Mouse (Mus musculus) v-Abl transformed pro-B cells (cell line): ENCODE measurements around the gene Pole.

Experiments
- in situ Hi-C, 2 experiments: fragments of 400-800 bp; cut with MboI; formaldehyde crosslinking; loops; one replicate each; pipeline ENCODE4 v1.15.1; 2025; ENCODE audit not compliant: unreplicated experiment in 2 of 2

The Pole gene

DNA sequence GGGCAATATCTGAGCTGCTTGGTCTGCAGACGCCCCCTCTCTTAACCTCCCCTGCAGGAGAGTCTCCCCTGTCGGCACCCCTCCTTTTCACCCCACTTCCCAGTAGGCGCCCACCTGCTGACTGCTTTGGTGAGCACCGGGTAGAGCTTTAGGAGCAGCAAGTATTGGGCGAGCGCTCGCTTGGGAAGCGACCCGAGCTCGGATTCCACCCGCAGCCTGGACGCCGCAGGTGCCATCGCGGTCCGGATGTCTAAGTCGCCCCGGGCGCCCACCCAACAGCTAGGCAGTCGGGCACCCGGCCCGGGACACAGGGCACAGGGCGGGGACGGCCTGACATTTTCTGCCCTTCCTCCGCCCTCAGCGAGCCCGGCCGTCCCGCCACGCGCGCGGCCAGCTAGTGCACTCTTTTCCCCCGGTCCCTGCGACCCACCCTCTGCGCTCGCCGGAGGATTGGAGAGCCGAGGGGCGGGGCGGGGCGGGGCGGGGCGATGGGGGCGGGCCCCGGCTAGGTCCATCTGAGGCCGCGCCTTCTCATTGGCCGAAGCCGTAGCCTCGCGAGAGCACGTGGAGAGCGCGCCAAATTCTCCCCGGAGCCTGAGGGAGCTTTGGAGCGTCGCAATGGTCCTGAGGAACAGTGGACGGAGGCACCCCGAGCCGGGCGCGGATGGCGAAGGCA is at the start of gene Pole, which contains the start of gene Pxmp2:
Gene Pole (plus strand): TSS at position 537 of the 676 bp plus-strand sequence.
Gene Pxmp2 (minus strand): TSS at position 417 of the 676 bp plus-strand sequence.
- in situ Hi-C loops = no loop called here

GRCm38 (mm10) chr5:110244091-110244490 is 42.0 kb upstream of the Pole start:
- in situ Hi-C loops = no loop called here

GRCm38 (mm10) chr5:110266941-110267340 is 19.2 kb upstream of the Pole start:
- in situ Hi-C loops = no loop called here

GRCm38 (mm10) chr5:110269141-110270101 is 16.7 kb upstream of the Pole start, which contains the start of gene Pgam5:
Gene Pgam5, minus strand, starts transcription at chr5:110269913.
- in situ Hi-C loops = loop anchor here (5.0 to 10.0 kb wide), 2 partner anchors 665 to 667 kb away; no protein-coding TSS in a partner anchor

DNA sequence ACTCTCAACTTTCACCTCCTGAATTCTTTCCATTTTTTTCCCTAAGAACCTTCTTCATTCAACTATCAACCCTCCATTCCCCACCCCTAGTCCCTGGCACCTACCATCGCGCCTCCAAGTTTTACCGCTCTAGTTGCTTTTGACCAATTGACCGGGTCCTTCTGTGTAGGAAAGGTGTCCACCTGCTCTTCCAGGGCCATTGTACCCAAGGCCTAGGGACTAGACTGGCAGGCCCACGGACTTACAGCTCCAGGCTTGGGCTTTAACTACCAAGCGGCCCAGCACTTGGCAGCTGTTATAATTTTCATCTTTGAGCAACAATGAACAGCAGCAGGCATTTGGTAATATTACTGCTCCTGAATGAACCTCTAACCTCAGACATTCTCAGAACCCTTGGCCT is 15.9 kb upstream of the Pole start:
- in situ Hi-C loops = loop anchor here (5.0 to 10.0 kb wide), 2 partner anchors 665 to 668 kb away; no protein-coding TSS in a partner anchor

DNA sequence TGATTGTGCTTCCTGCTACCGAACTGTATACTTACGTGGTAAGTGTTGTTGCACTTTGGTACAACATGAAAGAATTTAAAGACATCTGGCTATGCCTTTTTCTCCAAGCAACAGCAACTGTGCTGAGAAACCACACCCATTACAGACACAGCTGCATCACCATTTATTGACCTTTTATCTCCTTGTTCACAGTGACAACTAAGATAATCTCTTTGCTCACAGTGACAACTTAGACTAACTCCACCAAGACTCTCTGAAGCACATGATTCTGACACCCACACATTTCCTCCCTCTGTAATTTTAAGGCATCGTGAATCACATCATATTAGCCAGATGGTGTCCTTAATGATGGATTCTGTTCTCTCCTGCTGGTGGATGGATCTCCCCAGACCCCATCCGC is 12.0 kb upstream of the Pole start:
- in situ Hi-C loops = loop anchor here (5.0 to 10.0 kb wide), 2 partner anchors 669 to 672 kb away; no protein-coding TSS in a partner anchor

DNA sequence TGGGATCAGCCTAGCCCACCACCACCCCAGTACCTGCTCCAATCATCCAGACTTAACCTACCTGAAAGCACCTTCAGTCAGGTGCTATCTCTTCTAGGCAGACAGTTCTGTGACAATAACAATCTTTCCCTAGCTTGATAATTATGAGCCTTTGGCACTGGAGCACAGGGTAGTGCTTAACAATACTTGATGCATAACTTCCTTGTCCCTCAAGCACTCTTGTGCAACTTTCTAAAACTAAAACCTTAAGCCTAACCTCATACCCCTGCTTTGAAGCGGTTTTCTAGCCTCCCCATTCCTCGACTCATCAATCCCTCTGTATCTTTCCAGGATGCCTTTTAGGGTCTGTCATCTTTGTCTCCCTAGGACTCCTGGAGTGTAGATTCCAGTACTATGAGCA is 11.3 kb upstream of the Pole start:
- in situ Hi-C loops = loop anchor here (5.0 to 10.0 kb wide), 2 partner anchors 670 to 673 kb away; no protein-coding TSS in a partner anchor

GRCm38 (mm10) chr5:110276391-110276790 is 9.7 kb upstream of the Pole start:
- in situ Hi-C loops = loop anchor here in 1 of 2 experiments (10.0 kb wide), 1 partner anchor 672 kb away; no protein-coding TSS in a partner anchor

DNA sequence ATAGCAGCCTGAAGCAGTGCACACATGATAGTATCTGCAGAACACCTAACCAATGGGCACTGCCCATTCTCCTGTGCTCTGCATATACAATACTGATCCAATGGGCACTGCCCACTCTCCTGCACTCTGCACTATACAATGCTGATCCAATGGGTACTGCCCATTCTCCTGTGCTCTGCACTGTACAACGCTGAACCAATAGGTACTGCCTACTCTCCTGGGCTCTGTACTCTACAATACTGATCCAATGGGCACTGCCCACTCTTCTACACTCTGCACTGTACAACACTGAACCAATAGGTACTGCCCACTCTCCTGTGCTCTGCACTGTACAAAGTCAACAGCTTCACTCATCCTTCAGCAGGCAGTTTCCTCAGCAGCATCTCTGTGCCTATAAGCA is 9.2 kb upstream of the Pole start:
- in situ Hi-C loops = loop anchor here in 1 of 2 experiments (10.0 kb wide), 1 partner anchor 672 kb away; no protein-coding TSS in a partner anchor

DNA sequence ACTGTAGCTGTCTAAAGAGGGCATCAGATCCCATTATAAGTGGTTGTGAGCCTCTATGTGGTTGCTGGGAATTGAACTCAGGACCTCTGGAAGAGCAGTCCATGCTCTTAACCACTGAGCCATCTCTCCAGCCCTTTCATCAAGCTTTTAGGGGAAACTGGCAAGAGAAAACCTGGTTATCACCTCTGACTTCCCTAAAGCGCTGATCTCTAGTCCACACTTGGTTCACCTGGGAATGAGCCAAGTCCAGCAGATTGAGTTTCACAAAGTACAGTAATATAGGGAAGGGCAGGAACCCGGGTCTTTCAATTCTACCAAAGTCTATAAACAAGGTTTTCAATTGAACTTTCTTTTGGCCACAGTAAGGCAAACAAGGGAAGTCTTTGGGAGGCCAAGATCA is 4.1 kb upstream of the Pole start:
- in situ Hi-C loops = no loop called here

DNA sequence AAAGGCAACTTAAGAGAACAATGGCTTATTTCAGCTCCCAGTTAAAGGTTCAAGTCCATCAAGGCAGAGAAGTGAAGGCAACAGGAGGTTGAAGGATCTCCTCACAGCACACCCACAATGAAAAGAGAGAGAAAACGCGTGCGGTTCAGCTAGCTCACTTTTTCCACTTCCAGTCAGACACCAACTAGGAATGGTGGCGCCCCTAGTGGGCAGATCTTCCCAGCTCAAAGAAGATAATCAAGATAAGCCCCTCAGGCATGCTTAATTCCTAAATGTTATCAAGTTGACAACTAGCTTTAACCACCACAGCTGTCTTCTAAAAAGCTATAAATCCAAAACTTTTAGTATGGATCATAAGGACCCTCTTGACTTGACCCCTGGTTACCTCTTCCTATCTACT is 1.6 kb upstream of the Pole start:
- in situ Hi-C loops = no loop called here

DNA sequence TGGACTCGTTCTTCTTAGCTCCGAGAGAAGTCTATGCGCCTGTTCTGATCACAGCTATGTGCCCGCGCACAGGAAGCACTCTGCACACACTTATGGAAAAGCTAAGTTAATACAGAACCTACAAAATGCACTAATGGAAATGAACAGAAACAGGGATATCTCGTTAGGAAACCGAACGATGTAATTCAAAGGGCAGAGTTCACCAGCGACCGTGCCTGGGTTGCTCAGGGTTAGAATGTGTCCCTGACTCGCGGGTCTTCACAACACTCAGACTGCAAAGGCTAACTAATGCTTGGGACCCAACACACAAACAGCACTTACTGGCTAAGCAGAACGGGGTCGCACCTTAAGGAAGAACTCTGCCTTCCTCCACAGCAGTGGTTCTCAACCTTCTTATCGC is 950 bp upstream of the Pole start:
- in situ Hi-C loops = no loop called here

- in situ Hi-C loops = no loop called here
Measured at GRCm38 (mm10) chr5:110286446-110287083, 459 bp downstream of the Pole start.

DNA sequence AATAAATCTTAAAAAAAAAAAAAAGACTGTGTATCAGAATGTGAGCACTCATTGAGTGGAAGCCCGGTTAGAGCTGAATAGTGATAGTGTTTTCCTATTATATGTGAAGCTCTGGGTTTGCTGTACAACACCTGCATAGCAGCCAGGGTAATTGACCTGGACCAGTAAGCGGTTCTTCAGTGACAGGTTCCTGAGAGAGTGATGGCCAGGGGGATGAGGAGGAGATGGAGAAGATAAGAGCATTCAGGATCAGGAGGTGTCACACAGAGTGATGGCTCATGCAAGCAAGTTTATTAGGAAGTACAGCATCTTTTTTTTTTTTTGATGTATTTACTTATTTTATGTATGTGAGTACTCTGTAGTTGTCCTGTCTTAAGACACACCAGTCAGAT is 974 bp downstream of the Pole start:
- in situ Hi-C loops = no loop called here

- in situ Hi-C loops = no loop called here
Measured at GRCm38 (mm10) chr5:110291649-110292048, 5.5 kb downstream of the Pole start.

- in situ Hi-C loops = no loop called here
Measured at GRCm38 (mm10) chr5:110296637-110297036, 10.5 kb downstream of the Pole start.

DNA sequence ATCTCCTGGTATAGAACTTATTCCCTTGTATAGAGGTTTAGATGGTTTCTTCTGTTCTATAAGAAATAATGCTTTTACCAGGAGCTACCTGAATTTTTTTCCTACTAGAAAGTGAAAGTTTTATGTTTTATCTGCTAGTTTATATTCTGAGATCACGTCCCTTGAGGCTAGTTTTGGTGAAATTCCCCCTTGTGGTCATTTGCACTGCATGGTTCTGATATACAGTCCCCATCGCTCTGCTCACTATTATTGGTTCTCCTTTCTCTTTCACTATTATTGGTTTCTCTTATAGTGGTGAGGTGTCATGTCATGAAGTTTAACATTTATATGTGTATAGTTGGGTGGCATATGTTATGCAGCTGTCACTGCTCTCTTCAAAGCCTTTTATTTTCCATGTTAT is 14.5 kb downstream of the Pole start:
- in situ Hi-C loops = no loop called here

GRCm38 (mm10) chr5:110308861-110309260 is 22.8 kb downstream of the Pole start:
- in situ Hi-C loops = no loop called here

GRCm38 (mm10) chr5:110313127-110313526 is 27.0 kb downstream of the Pole start:
- in situ Hi-C loops = no loop called here

GRCm38 (mm10) chr5:110330508-110330907 is 44.4 kb downstream of the Pole start:
- in situ Hi-C loops = no loop called here

DNA sequence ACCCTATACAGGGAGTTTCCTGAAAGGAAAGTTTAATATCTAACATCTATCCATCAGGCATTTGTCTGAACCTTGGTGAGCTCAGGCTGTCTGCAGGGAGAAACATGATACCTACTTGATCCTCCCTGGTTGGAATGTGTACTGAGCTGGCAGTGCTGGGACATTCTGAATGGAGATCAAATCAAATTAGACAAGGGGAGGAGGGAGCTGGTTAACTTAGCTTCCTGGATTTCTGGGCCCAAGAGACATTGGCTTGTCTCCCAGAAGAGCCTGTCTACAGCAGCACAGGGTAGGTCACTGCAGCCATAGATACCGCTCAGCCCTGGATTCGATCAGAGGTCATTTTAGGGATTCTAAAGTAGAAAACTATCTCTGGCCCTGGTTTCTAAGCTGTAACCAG is 52.7 kb downstream of the Pole start:
- in situ Hi-C loops = no loop called here
